Mouse (Mus musculus) intestine, embryonic 16.5 days (tissue): ENCODE measurements around the gene Ip6k3. TPM values are rescaled to one million over a fixed set of nuclear protein-coding genes. Genes with fewer than 3 reads are reported as not detected.
A peak's percentile ranks its signal among the peaks of the same experiment; 100 is the strongest.

Experiments used
- ATAC-seq: fragments of 200-750 bp; cut with Nextera tagmentation; 2 replicates; pipeline ENCODE4 v1.8.0; 2017; ENCODE audit warnings: moderate TSS enrichment, moderate library complexity
- H3K27ac ChIP-seq: fragments of 300-500 bp; sonication (generic); 2 replicates; pipeline ENCODE4 v1.5.1; 2014; ENCODE audit warnings: mild to moderate bottlenecking, low read length
- H3K27me3 ChIP-seq: fragments of 300-500 bp; sonication (generic); replicated peaks from 2 replicates; pipeline ENCODE4 v1.6.1; 2014; ENCODE audit warnings: low read length, control low read depth, mixed read lengths; ENCODE audit not compliant: control insufficient read depth, insufficient read depth
- H3K36me3 ChIP-seq: fragments of 300-500 bp; sonication (generic); 2 replicates; pipeline ENCODE4 v1.6.1; 2014; ENCODE audit warnings: low read length, control low read depth; ENCODE audit not compliant: control insufficient read depth, insufficient read depth
- H3K4me1 ChIP-seq: fragments of 300-500 bp; sonication (generic); 2 replicates; pipeline ENCODE4 v1.6.1; 2014; ENCODE audit warnings: low read length, control low read depth, mixed read lengths; ENCODE audit not compliant: control insufficient read depth, insufficient read depth
- H3K4me2 ChIP-seq: fragments of 300-500 bp; sonication (generic); 2 replicates; pipeline ENCODE4 v1.6.1; 2014; ENCODE audit warnings: low read depth, low read length, control low read depth
- H3K4me3 ChIP-seq: fragments of 300-500 bp; sonication (generic); 2 replicates; pipeline ENCODE4 v1.5.1; 2014; ENCODE audit warnings: mild to moderate bottlenecking, low read length
- H3K9ac ChIP-seq: fragments of 300-500 bp; sonication (generic); 2 replicates; pipeline ENCODE4 v1.6.1; 2014; ENCODE audit warnings: low read depth, low read length
- H3K9me3 ChIP-seq: fragments of 300-500 bp; sonication (generic); 2 replicates; pipeline ENCODE4 v1.6.1; 2016; ENCODE audit warnings: low read length, control low read depth; ENCODE audit not compliant: control insufficient read depth
- WGBS: fragments of 180-500 bp; shearing (Covaris S2); extraction: QIAGEN DNeasy Blood & Tissue Kit; methylation state at CpG from one replicate; pipeline ENCODE4 v1.1.7; 2014; 5-methylcytosine and 5-hydroxymethylcytosine counted together
- polyA plus RNA-seq: library from polyadenylated mRNA; unstranded; fragments of >200 nt; fragmentation: Nextera tagmentation; extraction: Ambion mirVana; gene quantifications from 2 replicates; pipeline ENCODE4 v1.2.1, GENCODE M21; 2015

Gene Ip6k3
- polyA plus RNA-seq, 1 experiment from 2014 or later, result 0.11 TPM

DNA sequence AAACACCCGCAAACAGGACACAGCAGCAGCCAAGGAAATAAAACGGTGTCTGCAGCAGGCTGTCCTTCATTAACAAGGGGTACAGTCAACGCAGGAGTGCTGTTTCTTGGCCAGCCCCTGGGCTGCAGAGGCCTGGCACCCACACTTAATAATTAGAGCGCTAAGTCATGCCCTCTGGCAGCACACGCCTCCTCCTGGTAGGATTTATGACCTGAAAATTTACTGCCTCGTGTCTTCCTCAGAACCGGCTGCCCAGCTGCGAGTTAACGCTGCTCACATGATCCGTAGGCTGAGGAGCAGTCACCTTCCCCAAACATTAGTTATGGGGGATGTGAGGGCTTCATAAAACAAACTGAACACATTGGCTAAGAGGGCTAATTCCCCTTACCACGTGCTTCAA, 33.2 kb upstream of the Ip6k3 start:
- no peak overlapping the region for H3K4me2 ChIP-seq
- ATAC-seq, result no peak
- H3K36me3 ChIP-seq, result peaks cover 13% of the 10 kb centered on the region
- H3K27me3 ChIP-seq, result no peaks in the 10 kb centered on the region
- no peak overlapping the region for H3K27ac ChIP-seq
- H3K9ac ChIP-seq, result no peak overlapping the region
- H3K4me1 ChIP-seq, result peaks cover 25% of the 10 kb centered on the region
- 31% methylated on average over 11 of the region's 11 CpGs for WGBS
- H3K4me3 ChIP-seq, result no peak overlapping the region
- H3K9me3 ChIP-seq, result no peaks in the 10 kb centered on the region

GRCm38 (mm10) chr17:27199864-27200263, 32.3 kb upstream of the Ip6k3 start:
- Histone ChIP-seq H3K27ac (no peak overlapping the region), H3K9ac (no peak overlapping the region), H3K4me2 (no peak overlapping the region), H3K36me3 (peaks cover 13% of the 10 kb centered on the region), H3K9me3 (no peaks in the 10 kb centered on the region), H3K4me3 (no peak overlapping the region), H3K4me1 (peaks cover 28% of the 10 kb centered on the region), H3K27me3 (no peaks in the 10 kb centered on the region)
- no peak for ATAC-seq
- 73% methylated on average over 7 of the region's 7 CpGs for WGBS

DNA sequence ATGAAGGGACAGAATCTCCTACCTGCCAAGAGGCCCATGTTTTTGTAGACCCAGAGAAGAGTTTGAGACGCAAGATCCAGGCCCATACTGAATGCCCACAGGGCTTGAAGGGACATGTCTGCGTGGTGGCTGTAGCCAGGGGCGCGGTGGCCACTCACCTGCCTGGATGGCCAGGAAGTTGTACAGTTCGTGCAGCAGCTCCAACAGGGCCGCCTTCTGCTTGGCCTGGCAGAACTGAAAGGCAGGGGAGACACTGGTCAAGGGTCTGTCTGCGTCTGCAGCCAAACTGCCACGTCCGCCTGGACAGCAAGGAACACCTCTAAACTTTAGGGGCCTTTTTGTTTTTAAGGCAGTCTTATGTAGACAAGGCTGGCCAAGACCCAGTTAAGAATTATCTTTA, 31.6 kb upstream of the Ip6k3 start:
- Histone ChIP-seq H3K9ac (no peak overlapping the region), H3K27ac (no peak overlapping the region), H3K9me3 (no peaks in the 10 kb centered on the region), H3K4me3 (no peak overlapping the region), H3K36me3 (peaks cover 13% of the 10 kb centered on the region), H3K27me3 (no peaks in the 10 kb centered on the region), H3K4me2 (no peak overlapping the region), H3K4me1 (peaks cover 28% of the 10 kb centered on the region)
- WGBS, result 95% methylated on average over 9 of the region's 9 CpGs
- no peak for ATAC-seq

DNA sequence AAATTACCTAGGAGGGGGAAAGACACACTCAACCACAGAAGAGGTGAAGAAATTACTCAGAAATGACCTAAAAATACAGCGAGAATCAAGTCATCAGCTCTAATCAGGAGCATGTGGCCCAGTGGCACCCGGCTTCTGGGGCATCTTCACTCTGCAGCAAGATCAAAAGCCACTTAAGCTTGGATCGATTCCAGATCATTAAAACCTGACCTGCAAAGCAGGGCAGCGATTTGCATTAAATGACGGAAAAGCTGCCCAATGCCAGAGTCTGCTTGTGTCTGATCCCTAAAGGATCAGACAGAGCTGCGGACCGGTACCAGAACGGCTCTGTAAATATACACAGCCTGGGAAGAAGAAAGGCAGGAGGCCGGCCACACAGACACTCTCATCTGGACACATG, 28.6 kb upstream of the Ip6k3 start:
- H3K9ac ChIP-seq, result no peak overlapping the region
- 75% methylated on average over 9 of the region's 9 CpGs for WGBS
- no peak overlapping the region for H3K4me3 ChIP-seq
- no peak for ATAC-seq
- H3K36me3 ChIP-seq, result peaks cover 17% of the 10 kb centered on the region
- no peaks in the 10 kb centered on the region for H3K27me3 ChIP-seq
- H3K27ac ChIP-seq, result no peak overlapping the region
- no peaks in the 10 kb centered on the region for H3K9me3 ChIP-seq
- H3K4me2 ChIP-seq, result no peak overlapping the region
- peaks cover 14% of the 10 kb centered on the region for H3K4me1 ChIP-seq

DNA sequence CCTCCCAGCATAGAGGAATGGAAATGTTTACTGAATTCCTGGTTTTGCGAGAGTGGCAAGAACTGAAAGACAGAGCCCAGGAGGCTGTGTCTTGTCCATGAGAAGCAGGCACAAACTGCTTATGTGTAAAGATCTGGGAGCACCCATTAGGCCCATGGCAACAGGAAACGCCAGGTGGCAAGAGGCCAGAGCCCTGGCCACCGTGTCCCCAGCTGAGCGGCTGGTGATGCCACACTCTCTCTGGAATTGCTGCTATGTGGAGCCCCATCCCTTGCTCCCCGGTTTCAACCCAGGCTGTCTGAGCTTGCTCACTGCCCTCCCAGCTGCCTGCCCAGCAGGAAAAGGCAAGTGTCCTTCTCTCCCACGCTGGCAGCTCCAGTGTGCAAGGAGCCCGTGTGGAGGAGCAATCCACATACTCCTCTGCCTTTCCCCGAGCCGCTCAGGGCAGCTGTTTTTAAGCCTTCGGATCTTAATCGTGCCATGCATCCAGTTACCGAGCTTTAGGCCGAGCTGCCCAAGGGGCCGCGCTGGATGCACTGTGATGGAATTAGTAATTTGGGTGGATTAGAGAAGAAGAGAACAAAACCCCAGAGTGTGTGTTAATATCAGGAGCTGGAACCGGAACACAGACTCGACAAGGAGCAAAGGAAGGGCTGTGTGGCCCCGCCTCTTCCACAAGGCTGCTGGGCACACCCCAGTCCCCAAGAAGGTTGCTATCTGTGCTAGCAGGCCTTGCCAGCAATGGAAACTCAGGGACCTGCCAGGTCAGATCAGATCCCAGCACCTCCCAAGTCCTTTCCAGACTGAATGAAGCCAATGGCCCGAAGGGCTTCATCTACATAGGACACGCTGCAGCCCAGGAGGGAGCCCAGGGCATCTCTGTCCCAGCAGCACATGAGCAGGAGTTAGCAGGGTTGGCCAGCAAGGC, 26.9 kb upstream of the Ip6k3 start:
- ATAC-seq, result no peak
- H3K4me1 ChIP-seq, result peaks cover 6% of the 10 kb centered on the region; the same call in 1 of the 2 replicates
- H3K9ac ChIP-seq, result 0 out of 2 replicates have a peak overlapping the region, but pooled peaks have one; percentile 19
- no peak overlapping the region for H3K27ac ChIP-seq
- H3K4me3 ChIP-seq, result no peak overlapping the region
- 74% methylated on average over 20 of the region's 20 CpGs for WGBS
- no peaks in the 10 kb centered on the region for H3K27me3 ChIP-seq
- no peaks in the 10 kb centered on the region for H3K9me3 ChIP-seq
- H3K36me3 ChIP-seq, result peaks cover 17% of the 10 kb centered on the region
- H3K4me2 ChIP-seq, result no peak overlapping the region

DNA sequence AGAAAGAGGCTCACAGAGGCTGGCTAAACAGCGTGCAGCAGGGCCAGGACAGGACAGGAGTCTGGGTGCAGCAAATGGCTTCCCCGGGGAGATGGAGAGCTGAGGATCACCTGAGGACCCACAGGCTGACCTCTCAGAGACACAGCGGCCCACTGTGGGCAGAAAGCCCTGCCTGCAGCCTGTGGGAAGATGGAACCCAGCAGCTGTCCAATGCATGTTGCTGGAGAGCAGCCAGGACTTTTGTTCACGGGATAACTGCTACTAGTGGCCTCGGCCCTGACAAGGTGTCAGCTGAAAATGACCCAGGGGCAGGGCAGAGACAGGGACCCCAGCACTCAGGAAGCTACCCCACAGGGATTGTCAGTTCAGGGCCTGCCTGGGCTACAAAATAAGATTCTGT, 24.2 kb upstream of the Ip6k3 start:
- Histone ChIP-seq H3K4me2 (no peak overlapping the region), H3K9ac (no peak overlapping the region), H3K4me3 (no peak overlapping the region), H3K27ac (no peak overlapping the region), H3K27me3 (no peaks in the 10 kb centered on the region), H3K4me1 (peaks cover 6% of the 10 kb centered on the region; the same call in 1 of the 2 replicates), H3K9me3 (no peaks in the 10 kb centered on the region), H3K36me3 (peaks cover 6% of the 10 kb centered on the region)
- WGBS, result 78% methylated on average over 5 of the region's 5 CpGs
- ATAC-seq, result no peak

- Histone ChIP-seq H3K4me3 (no peak overlapping the region), H3K4me1 (peaks cover 6% of the 10 kb centered on the region; the same call in 1 of the 2 replicates), H3K4me2 (no peak overlapping the region), H3K27ac (no peak overlapping the region), H3K9ac (no peak overlapping the region), H3K9me3 (no peaks in the 10 kb centered on the region), H3K27me3 (no peaks in the 10 kb centered on the region), H3K36me3 (peaks cover 6% of the 10 kb centered on the region)
- ATAC-seq, result no peak
- 83% methylated on average over 6 of the region's 6 CpGs for WGBS
Measured at GRCm38 (mm10) chr17:27191189-27191588, 23.6 kb upstream of the Ip6k3 start.

DNA sequence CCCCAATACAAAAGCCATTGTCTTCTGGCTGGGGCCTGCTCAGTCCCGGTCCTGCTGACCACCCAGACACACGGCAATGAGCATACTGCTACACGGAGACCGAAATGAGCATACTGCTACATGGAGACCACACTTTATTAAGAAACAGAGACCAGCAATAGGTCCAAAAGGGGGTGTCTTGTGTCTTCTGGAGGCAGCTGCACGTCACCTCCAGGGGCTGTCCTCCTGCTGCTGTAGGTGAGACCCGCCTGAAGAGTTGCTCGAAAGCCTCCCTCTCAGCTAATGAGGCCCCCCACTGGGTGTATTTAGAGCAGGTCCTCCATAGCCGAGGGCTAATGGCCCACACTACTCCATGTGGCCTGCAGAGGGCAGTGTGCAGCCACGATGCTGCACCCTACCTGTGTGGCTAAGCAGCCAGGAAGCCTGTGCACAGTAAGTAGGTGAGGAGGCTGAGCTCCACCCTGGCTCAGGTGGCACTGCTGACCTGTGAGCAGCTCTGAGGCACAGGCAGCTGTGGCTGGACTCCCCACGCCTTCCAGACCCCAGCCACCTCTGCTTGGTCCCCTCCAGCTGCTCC, 22.1 kb upstream of the Ip6k3 start:
- Histone ChIP-seq H3K4me2 (no peak overlapping the region), H3K27ac (no peak overlapping the region), H3K27me3 (no peaks in the 10 kb centered on the region), H3K9ac (no peak overlapping the region), H3K4me3 (no peak overlapping the region), H3K4me1 (peaks cover 2% of the 10 kb centered on the region; the same call in 1 of the 2 replicates), H3K9me3 (no peaks in the 10 kb centered on the region), H3K36me3 (peaks cover 6% of the 10 kb centered on the region)
- peak; percentile 66 for ATAC-seq
- WGBS, result 37% methylated on average over 10 of the region's 10 CpGs

DNA sequence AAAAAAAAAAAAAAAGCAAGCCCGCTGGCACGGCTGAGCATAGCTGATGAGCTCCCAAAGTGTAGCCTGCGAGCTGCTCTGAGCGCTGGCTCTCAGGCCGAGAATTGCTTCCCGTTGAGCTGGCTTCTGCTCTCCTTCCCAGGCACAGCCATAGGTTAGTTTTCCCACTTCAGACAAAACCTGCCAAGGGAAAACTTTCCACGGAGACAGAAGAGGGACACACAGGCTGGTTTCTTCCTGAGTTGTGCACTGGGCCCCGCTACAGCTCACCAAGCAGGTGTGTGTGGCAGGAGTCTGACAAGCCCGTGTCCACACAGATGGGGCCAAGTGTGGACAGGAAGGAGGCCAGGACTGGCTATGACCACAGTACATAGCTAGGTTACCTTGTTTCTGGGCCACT, 21.3 kb upstream of the Ip6k3 start:
- ATAC-seq, result no peak
- Histone ChIP-seq H3K4me1 (no peaks in the 10 kb centered on the region), H3K4me3 (no peak overlapping the region), H3K4me2 (no peak overlapping the region), H3K36me3 (peaks cover 6% of the 10 kb centered on the region), H3K9me3 (no peaks in the 10 kb centered on the region), H3K9ac (no peak overlapping the region), H3K27me3 (no peaks in the 10 kb centered on the region), H3K27ac (no peak overlapping the region)
- 84% methylated on average over 9 of the region's 9 CpGs for WGBS
